Mouse (Mus musculus) liver, embryonic 14.5 days (tissue): ENCODE data around the gene Gins1. TPM values are rescaled to one million over a fixed set of nuclear protein-coding genes. Genes with fewer than 3 reads are reported as not detected.

ENCODE experiments used
- ATAC-seq: fragments of 200-750 bp; cut with Nextera tagmentation; 2 replicates; pipeline ENCODE4 v1.8.0; 2017; ENCODE audit warnings: moderate number of reproducible peaks, mild to moderate bottlenecking, moderate library complexity; ENCODE audit not compliant: insufficient read depth
- DNase-seq, 3 experiments: peaks; one replicate each; pipeline ENCODE4 v3.0.0-alpha.2; 2012 to 2013; ENCODE audit warnings: low read depth in 3 of 3, low spot score in 3 of 3
- H3K27ac ChIP-seq: fragments of 300-500 bp; sonication (generic); 2 replicates; pipeline ENCODE4 v1.5.1; 2014; ENCODE audit warnings: moderate library complexity, mild to moderate bottlenecking, control low read depth, inconsistent platforms
- H3K27me3 ChIP-seq: fragments of 300-500 bp; sonication (generic); 2 replicates; pipeline ENCODE4 v1.6.1; 2014; ENCODE audit warnings: mild to moderate bottlenecking, low read length, moderate library complexity; ENCODE audit not compliant: control insufficient read depth, insufficient read depth
- H3K36me3 ChIP-seq: fragments of 300-500 bp; sonication (generic); replicated peaks from 2 replicates; pipeline ENCODE4 v1.6.1; 2014; ENCODE audit warnings: low read depth; ENCODE audit not compliant: control insufficient read depth, insufficient read depth
- H3K4me1 ChIP-seq, 2 experiments: fragments of 200-500 bp in 1 of 2; fragments of 300-500 bp in 1 of 2; sonication (generic) in 1 of 2; replicated peaks; 2 replicates each; pipeline ENCODE4 v1.6.1; 2012 to 2014; ENCODE audit warnings: antibody characterized with exemption in 1 of 2, inconsistent platforms in 1 of 2, low read length in 1 of 2; ENCODE audit not compliant: control insufficient read depth in 2 of 2, insufficient read depth in 2 of 2
- H3K4me2 ChIP-seq: fragments of 300-500 bp; sonication (generic); 2 replicates; pipeline ENCODE4 v1.6.1; 2014; ENCODE audit warnings: low read depth, mild to moderate bottlenecking, control low read depth, moderate library complexity
- H3K4me3 ChIP-seq, 2 experiments: fragments of 200-500 bp in 1 of 2; fragments of 300-500 bp in 1 of 2; sonication (generic) in 1 of 2; 2 replicates each; pipeline ENCODE4 v1.5.1; 2012 to 2014; ENCODE audit warnings: low read depth in 2 of 2, low read length in 2 of 2, mild to moderate bottlenecking in 2 of 2, control low read depth in 1 of 2, inconsistent platforms in 1 of 2, moderate library complexity in 1 of 2; ENCODE audit not compliant: insufficient read depth in 1 of 2
- H3K9ac ChIP-seq: fragments of 300-500 bp; sonication (generic); replicated peaks from 2 replicates; pipeline ENCODE4 v1.6.1; 2014; ENCODE audit warnings: mild to moderate bottlenecking, control low read depth, moderate library complexity
- H3K9me3 ChIP-seq: fragments of 300-500 bp; sonication (generic); 2 replicates; pipeline ENCODE4 v1.6.1; 2016; ENCODE audit warnings: low read length, mixed read lengths; ENCODE audit not compliant: control insufficient read depth
- CTCF ChIP-seq: IDR thresholded peaks from 2 replicates; pipeline ENCODE4 v1.5.1; 2016; ENCODE audit warnings: antibody characterized with exemption, low read depth, control low read depth
- EP300 ChIP-seq: IDR thresholded peaks from 2 replicates; pipeline ENCODE4 v1.6.1; 2016; ENCODE audit warnings: antibody characterized with exemption, low read depth
- WGBS: fragments of 180-500 bp; shearing (Covaris S2); extraction: QIAGEN DNeasy Blood & Tissue Kit; methylation state at CpG from one replicate; pipeline ENCODE4 v1.1.7; 2014; ENCODE audit not compliant: insufficient replicate concordance; 5-methylcytosine and 5-hydroxymethylcytosine counted together
- polyA plus RNA-seq, 2 experiments: library from polyadenylated mRNA; depleted of rRNA in 1 of 2; stranded (reverse) in 1 of 2; unstranded in 1 of 2; fragments of >200 nt; fragmentation: Nextera tagmentation in 1 of 2; extraction: Ambion mirVana in 1 of 2; gene quantifications; 2 replicates each; pipeline versions ENCODE4 v1.2.1 to v1.2.3; 2012 to 2014

Gene Gins1
- polyA plus RNA-seq (2012; rRNA removed): 20.0 and 30.7 TPM in 2 replicates
- 48.5 and 50.2 TPM in 2 replicates for polyA plus RNA-seq (2014; fragmentation: Nextera tagmentation; extraction: Ambion mirVana)

DNA sequence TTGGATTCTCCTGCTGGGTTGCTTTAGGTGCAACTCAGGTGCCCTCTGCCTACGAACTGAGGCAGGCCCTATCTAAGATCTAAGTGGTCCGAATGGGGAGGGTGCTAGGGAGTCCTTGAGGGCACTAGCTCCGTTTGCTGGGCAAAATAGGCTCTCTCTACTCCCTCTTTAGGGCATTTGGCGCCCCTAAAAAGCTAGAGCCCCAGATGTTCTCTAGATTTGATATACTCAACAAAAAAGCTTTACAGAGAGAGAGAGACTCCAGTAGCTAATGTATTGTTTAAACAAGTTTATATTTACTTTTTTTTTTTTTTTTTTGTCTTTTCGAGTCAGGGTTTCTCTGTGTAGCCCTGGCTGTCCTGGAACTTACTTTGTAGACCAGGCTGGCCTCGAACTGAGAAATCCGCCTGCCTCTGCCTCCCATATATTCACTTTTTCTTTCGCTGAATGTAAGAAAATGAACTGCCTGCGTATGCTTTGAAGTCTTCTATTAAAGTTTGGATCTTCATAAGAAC, at the start of gene Gins1:
Gene Gins1, plus strand, starts transcription at position 465 of the 515 bp plus-strand sequence.
- ATAC-seq: peak; percentile 64
- H3K9me3 ChIP-seq: no peaks in the 10 kb centered on the region
- 25% methylated on average over 9 of the region's 9 CpGs for WGBS

DNA sequence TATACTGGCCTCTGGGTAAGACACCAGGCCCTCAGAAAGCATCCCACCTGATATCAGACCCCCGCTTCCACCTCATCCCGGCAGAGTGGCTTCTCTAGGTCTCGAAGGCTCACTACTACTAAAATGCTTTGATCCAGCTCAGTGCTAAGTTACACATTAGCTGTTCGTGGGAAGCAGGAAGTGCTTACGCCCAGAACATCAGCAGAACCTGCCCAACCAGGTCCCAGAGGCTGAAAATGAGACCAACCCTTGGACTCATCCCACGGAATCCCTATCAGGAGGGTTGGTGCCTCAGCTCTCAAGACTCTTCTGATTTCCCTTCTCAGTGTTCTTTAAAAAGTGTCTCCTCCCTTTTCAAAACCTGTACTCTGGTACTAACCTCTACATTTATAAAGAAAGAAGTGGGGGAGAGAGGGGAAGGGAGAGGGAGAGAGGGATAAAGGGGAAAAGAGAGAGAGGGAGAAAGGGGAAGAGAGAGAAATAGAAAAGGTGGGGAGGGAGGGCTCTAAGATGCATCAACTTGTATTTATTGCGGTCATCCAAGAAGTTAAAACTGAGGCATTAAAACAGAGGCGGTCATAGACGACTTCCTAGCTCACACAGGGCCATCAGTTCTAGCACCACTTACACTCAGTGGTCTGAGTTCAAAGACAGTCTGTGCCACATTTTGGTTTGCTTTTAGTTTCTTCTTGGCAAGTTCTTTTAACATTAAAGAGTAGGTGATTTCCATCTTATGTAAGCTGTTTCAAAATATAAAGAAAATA, 46.3 kb upstream of the Gins1 start:
- no peaks in the 10 kb centered on the region for H3K27me3 ChIP-seq
- no peak overlapping the region for H3K4me2 ChIP-seq
- WGBS: 64% methylated on average over 9 of the region's 9 CpGs
- H3K4me1 ChIP-seq: no peaks in the 10 kb centered on the region
- H3K9me3 ChIP-seq: no peaks in the 10 kb centered on the region
- H3K9ac ChIP-seq: no peak overlapping the region
- no peak for DNase-seq
- no peak overlapping the region for H3K27ac ChIP-seq
- TF ChIP-seq EP300: no peak
- no peak for TF ChIP-seq CTCF
- no peak for ATAC-seq
- no peak overlapping the region for H3K4me3 ChIP-seq
- no peaks in the 10 kb centered on the region for H3K36me3 ChIP-seq

More for the DNA sequence above, at the start of gene Gins1:
- peak within 1 kb of the TSS; percentile 73 to 95 for H3K4me3 ChIP-seq
- TF ChIP-seq EP300: no peak
- TF ChIP-seq CTCF: no peak
- peaks cover 10 to 11% of the 10 kb centered on the region in 2 experiments for H3K4me1 ChIP-seq
- peak within 1 kb of the TSS; percentile 74 for H3K9ac ChIP-seq
- no peaks in the 10 kb centered on the region for H3K36me3 ChIP-seq
- H3K27me3 ChIP-seq: no peaks in the 10 kb centered on the region
- peak within 1 kb of the TSS; percentile 68 for H3K27ac ChIP-seq
- peak within 1 kb of the TSS; percentile 77 for H3K4me2 ChIP-seq
- DNase-seq: no peak

DNA sequence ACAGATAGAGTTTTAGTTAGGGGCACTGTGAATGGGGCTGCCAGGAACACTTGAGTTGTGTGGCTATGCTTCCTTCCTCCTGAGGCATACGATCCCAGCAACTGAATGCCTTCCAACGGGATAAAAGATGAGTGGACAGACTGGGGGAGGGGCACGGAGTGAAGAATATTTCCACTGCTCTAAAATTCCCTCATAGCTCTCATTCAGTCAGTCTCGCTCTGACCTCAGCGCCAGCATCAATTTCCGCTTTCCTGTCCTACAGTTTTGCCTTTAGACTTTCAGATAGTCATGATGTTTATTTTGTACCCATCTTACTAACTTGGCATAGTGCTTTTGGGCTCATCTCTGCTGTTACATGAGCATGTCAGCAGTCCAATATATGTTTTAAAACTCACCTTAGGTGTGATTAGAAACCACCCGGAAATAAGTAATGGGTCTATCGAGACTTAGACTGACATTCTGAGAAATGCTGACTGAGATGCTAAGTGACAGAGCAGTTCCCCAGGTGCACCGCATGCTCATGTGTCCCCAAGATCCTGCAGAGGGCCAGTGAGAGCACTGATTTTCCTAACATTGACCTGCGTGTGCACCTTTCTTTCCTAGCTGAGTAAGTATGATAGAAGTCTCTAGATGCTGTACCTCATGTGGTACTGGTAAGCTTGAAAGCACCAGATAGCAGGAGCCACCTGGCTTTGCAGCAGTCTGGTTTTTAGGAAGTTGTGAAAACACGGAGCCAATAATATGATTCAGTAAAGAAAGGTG, 45.3 kb upstream of the Gins1 start:
- 67% methylated on average over 11 of the region's 11 CpGs for WGBS

DNA sequence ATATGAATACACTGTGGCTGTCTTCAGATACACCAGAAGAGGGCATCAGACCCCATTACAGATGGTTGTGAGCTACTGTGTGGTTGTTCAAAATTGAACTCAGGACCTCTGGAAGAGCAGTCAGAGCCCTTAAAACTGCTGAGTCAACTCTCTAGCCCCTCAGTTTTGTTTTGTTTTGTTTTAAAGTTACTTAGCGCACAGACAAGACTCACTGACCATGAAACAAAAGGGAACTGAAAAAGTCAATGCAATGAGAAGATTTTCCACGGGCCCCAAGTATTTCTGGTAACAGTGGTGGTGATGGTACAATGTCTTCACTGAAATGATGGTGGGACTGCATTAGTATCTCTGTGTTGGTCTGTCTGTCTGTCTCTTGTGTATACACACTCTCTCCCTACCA, 44.1 kb upstream of the Gins1 start:
- no peaks in the 10 kb centered on the region for H3K9me3 ChIP-seq
- DNase-seq: no peak
- H3K4me3 ChIP-seq: no peak overlapping the region
- H3K9ac ChIP-seq: no peak overlapping the region
- H3K36me3 ChIP-seq: no peaks in the 10 kb centered on the region
- 65% methylated on average over 2 of the region's 2 CpGs for WGBS
- H3K4me1 ChIP-seq: no peaks in the 10 kb centered on the region
- H3K27ac ChIP-seq: no peak overlapping the region
- ATAC-seq: no peak
- no peaks in the 10 kb centered on the region for H3K27me3 ChIP-seq
- TF ChIP-seq EP300 (no peak), CTCF (no peak; the same call in 1 of the 2 replicates)
- no peak overlapping the region for H3K4me2 ChIP-seq

More for the DNA sequence above, 45.3 kb upstream of the Gins1 start:
- H3K9me3 ChIP-seq: no peaks in the 10 kb centered on the region
- ATAC-seq (no peak), DNase-seq (no peak)
- H3K9ac ChIP-seq: no peak overlapping the region
- H3K27ac ChIP-seq: no peak overlapping the region
- H3K4me2 ChIP-seq: no peak overlapping the region
- H3K36me3 ChIP-seq: no peaks in the 10 kb centered on the region
- no peak for TF ChIP-seq CTCF
- no peak for TF ChIP-seq EP300
- no peaks in the 10 kb centered on the region for H3K4me1 ChIP-seq
- H3K27me3 ChIP-seq: no peaks in the 10 kb centered on the region
- H3K4me3 ChIP-seq: no peak overlapping the region

DNA sequence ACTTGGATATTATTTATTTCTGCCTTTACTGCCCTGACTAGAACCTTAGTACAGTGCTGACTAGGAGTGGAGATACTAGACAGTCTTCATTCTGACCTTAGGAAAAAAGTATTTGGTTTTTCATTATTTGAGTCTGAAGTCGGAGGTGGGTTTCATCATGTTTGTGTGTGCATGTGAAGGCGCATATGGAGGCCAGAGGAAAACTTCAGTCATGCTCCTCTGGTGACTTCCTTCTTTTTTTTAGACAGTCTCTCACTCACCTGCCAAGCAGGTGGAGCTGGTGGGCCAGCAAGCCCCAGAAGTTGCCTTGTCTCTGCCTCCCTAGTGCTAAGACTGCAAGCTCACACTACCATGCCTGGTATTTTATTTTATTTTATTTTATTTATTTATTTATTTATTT, 38.2 kb upstream of the Gins1 start:
- H3K9ac ChIP-seq: no peak overlapping the region
- H3K27me3 ChIP-seq: no peaks in the 10 kb centered on the region
- H3K27ac ChIP-seq: no peak overlapping the region
- H3K4me1 ChIP-seq: peaks cover 0 to 7% of the 10 kb centered on the region in 2 experiments; a peak in 2 of 4 replicates
- H3K36me3 ChIP-seq: no peaks in the 10 kb centered on the region
- ATAC-seq (no peak), DNase-seq (no peak)
- 55% methylated on average over 2 of the region's 2 CpGs for WGBS
- H3K4me2 ChIP-seq: no peak overlapping the region
- no peaks in the 10 kb centered on the region for H3K9me3 ChIP-seq
- no peak overlapping the region for H3K4me3 ChIP-seq
- TF ChIP-seq CTCF (no peak), EP300 (no peak)
